Mouse (Mus musculus) forebrain, embryonic 12.5 days (tissue): ENCODE results near the gene Polr2f. TPM values are rescaled to one million over a fixed set of nuclear protein-coding genes. Genes with fewer than 3 reads are reported as not detected.

Source experiments
- ATAC-seq: fragments of 200-750 bp; cut with Nextera tagmentation; 2 replicates; pipeline ENCODE4 v1.8.0; 2017; ENCODE audit warnings: moderate TSS enrichment; ENCODE audit not compliant: low FRiP score
- H3K27ac ChIP-seq: fragments of 300-500 bp; sonication (generic); 2 replicates; pipeline ENCODE4 v1.5.1; 2016; ENCODE audit warnings: mild to moderate bottlenecking
- H3K27me3 ChIP-seq: fragments of 300-500 bp; sonication (generic); 2 replicates; pipeline ENCODE4 v1.6.1; 2016; ENCODE audit warnings: mild to moderate bottlenecking
- H3K36me3 ChIP-seq: fragments of 300-500 bp; sonication (generic); replicated peaks from 2 replicates; pipeline ENCODE4 v1.6.1; 2016; ENCODE audit warnings: mild to moderate bottlenecking
- H3K4me1 ChIP-seq: fragments of 300-500 bp; sonication (generic); 2 replicates; pipeline ENCODE4 v1.6.1; 2016
- H3K4me2 ChIP-seq: fragments of 300-500 bp; sonication (generic); 2 replicates; pipeline ENCODE4 v1.6.1; 2016; ENCODE audit warnings: mild to moderate bottlenecking, moderate library complexity
- H3K4me3 ChIP-seq: fragments of 300-500 bp; sonication (generic); replicated peaks from 2 replicates; pipeline ENCODE4 v1.5.1; 2016; ENCODE audit warnings: mild to moderate bottlenecking
- H3K9ac ChIP-seq: fragments of 300-500 bp; sonication (generic); 2 replicates; pipeline ENCODE4 v1.6.1; 2016; ENCODE audit warnings: mild to moderate bottlenecking
- H3K9me3 ChIP-seq: fragments of 300-500 bp; sonication (generic); 2 replicates; pipeline ENCODE4 v1.6.1; 2016
- WGBS: fragments of 180-500 bp; shearing (Covaris S2); methylation state at CpG from one replicate; pipeline ENCODE4 v1.1.7; 2016; 5-methylcytosine and 5-hydroxymethylcytosine counted together
- polyA plus RNA-seq: library from polyadenylated mRNA; unstranded; fragments of >200 nt; fragmentation: Nextera tagmentation; extraction: Ambion mirVana; gene quantifications from 2 replicates; pipeline ENCODE4 v1.2.1, GENCODE M21; 2016

The Polr2f gene
- polyA plus RNA-seq, 1 experiment from 2014 or later = 368 TPM

DNA sequence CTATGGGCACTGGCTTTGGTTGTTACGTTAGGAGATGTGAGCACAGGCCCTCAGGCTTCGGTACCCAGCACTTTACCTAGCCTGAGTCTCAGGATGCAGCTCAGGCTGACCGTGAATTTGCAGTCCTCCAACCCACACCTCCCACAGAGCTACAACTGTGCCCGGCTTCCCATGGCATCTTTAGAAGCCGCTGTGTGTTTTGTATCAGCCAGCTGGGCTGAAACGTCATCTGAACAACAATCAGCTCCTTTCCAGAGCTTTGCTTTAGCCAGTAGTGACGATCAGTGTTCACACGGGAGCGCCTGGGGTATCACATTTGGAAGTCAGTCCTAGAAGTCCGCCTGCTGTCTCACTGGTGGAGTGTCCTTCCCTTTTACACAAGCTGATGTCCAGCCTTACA is 37.5 kb upstream of the Polr2f start:
- ATAC-seq = no peak
- 77% methylated on average over 10 of the region's 10 CpGs for WGBS
- H3K27me3 ChIP-seq = no peaks in the 10 kb centered on the region; the same call in 1 of the 2 replicates
- no peak overlapping the region for H3K4me3 ChIP-seq
- H3K9ac ChIP-seq = no peak overlapping the region
- no peak overlapping the region for H3K27ac ChIP-seq
- H3K9me3 ChIP-seq = no peaks in the 10 kb centered on the region
- no peaks in the 10 kb centered on the region for H3K36me3 ChIP-seq
- H3K4me1 ChIP-seq = peaks cover 3% of the 10 kb centered on the region
- H3K4me2 ChIP-seq = no peak overlapping the region

DNA sequence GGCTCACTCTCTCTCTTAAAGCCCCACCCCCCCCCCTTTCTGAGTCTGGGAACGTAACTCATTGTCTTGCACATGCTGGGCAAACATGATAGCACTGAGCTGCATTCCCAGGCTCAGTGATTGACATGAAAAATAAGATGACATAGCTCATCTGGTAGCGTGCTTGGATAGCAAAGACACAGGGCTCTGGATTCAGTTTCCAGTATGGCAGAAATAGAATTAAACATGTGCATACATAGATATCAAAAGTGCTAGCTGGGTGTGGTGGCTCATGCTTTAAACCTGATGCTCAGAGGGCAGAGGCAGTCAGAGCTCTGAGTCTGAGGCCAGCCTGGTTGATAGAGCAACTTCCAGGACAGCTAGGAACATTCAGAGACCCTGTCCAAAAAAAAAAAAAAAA is 35.0 kb upstream of the Polr2f start:
- Histone ChIP-seq H3K4me2 (no peak overlapping the region), H3K4me1 (peaks cover 18% of the 10 kb centered on the region), H3K9ac (no peak overlapping the region), H3K9me3 (no peaks in the 10 kb centered on the region), H3K36me3 (no peaks in the 10 kb centered on the region), H3K4me3 (no peak overlapping the region), H3K27ac (no peak overlapping the region), H3K27me3 (peaks cover 8% of the 10 kb centered on the region; the same call in 1 of the 2 replicates)
- 63% methylated on average over 2 of the region's 2 CpGs for WGBS
- ATAC-seq = no peak

DNA sequence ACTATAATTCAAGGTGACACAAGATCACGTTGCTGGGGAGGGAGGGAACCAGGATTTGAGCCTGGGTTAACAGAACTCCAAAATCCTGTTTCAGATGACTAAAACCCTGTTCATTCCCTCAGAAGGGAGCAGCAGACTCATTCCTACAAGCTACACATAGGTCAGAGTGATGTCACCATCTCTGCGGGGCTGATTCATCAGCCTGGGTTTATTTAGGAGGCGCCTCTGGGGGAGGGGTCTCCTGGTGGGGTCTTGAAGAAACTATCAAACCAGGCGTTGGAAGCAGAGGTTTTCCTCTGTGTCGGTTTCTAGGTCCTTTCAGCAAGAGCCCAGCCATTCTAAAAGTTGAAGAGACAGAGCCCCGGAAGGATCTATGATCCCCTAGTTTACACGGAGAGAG is 32.8 kb upstream of the Polr2f start:
- H3K27ac ChIP-seq = peak overlapping the region; percentile 42; the same call in 1 of the 2 replicates
- peak overlapping the region; percentile 97 for H3K4me2 ChIP-seq

DNA sequence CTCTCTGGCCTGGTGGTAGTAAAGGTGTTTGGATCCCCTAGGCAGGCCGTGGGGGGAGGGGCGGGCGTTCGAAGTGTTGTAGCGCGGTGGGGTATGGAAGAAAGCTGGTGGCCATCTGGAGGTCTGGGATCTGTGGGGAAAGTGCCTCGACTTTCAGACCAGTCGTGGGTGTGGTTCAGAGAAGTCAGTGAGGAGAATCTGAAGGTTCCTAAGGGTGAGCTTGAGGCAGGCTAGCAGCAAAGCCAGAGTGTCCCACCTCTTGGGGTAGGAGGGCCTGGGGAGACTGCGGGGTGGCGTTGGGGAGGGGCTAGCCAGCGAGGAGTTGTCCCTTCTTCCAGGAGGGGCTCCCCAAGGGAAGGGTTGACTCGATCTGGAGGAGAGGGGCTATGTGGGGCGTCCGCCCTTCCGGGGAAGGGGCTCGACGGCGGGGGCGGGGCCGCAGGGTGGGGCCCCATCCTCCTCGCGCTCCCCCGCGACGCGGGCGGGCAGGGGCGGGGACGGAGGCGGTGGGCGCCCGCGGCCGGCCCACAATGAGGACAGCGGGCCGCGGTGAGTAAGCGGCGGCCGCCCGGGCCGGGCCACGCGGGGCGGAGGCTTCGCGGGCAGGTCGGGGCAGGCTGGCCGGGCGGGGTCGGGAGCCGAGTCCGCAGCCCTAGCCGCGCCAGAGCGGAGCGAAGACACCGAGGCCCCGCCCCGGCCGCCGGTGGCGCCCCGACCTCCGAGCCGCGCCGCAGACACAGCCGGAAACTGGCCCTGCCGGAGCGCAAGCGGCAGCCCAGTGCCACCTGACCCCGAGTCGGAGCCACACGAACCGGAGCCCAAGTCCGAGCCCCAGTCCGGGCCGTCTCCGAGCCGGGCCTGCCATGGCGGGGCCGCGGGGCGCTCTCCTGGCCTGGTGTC is 32.1 kb upstream of the Polr2f start, which contains the start of gene Micall1:
Gene Micall1, plus strand, starts transcription at position 478 of the 900 bp plus-strand sequence.
- peak within 1 kb of the TSS; percentile 70 for H3K27ac ChIP-seq

More for the DNA sequence above, 32.8 kb upstream of the Polr2f start:
- WGBS = 18% methylated on average over 7 of the region's 7 CpGs
- Histone ChIP-seq H3K9ac (peak overlapping the region; percentile 91; the same call in 1 of the 2 replicates), H3K27me3 (peaks cover 10% of the 10 kb centered on the region; the same call in 1 of the 2 replicates), H3K36me3 (peaks cover 5% of the 10 kb centered on the region; the same call in 1 of the 2 replicates), H3K4me3 (peak overlapping the region; percentile 90; the same call in 1 of the 2 replicates), H3K4me1 (peaks cover 28% of the 10 kb centered on the region), H3K9me3 (no peaks in the 10 kb centered on the region)
- no peak for ATAC-seq

DNA sequence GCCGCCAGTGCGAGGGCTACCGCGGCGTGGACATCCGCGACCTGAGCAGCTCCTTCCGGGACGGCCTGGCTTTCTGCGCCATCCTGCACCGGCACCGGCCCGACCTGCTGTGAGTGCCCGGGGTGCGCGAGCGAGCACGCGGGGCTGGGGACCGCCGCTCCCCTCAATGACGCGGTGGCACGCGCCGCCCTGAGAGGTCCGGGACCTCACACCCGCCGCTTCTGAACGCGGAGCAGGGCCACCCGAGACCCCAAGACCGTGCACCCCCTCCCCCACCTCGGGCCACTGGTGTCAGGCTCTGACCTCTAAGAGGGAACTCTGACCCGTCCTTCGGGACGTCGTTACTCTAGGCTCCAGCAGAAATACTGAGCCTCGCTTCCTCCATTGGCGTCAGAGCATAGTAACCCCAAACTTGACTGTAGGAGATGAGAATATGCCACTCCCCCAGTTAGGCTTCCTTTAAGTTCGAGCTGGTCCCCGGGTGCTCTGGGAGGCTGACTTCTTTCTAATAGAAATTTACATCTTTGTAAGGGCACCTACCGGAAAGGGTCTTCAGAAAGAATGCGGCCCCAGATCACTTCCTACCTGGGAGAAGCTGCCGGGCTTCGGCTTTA is 31.4 kb upstream of the Polr2f start:
- peaks cover 5% of the 10 kb centered on the region; the same call in 1 of the 2 replicates for H3K36me3 ChIP-seq
- H3K27ac ChIP-seq = peak overlapping the region; percentile 70
- H3K4me2 ChIP-seq = peak overlapping the region; percentile 97
- WGBS = under 1% methylated on average over 46 of the region's 46 CpGs
- peak overlapping the region; percentile 90 for H3K4me3 ChIP-seq
- H3K9ac ChIP-seq = peak overlapping the region; percentile 91
- peaks cover 28% of the 10 kb centered on the region for H3K4me1 ChIP-seq
- no peak; the same call in 1 of the 2 replicates for ATAC-seq
- peaks cover 10% of the 10 kb centered on the region; the same call in 1 of the 2 replicates for H3K27me3 ChIP-seq
- H3K9me3 ChIP-seq = no peaks in the 10 kb centered on the region

More for the DNA sequence above, 32.1 kb upstream of the Polr2f start, which contains the start of gene Micall1:
- WGBS = under 1% methylated on average over 68 of the region's 85 CpGs
- peak within 1 kb of the TSS; percentile 91 for H3K9ac ChIP-seq
- H3K4me1 ChIP-seq = peaks cover 28% of the 10 kb centered on the region
- H3K27me3 ChIP-seq = peaks cover 10% of the 10 kb centered on the region; the same call in 1 of the 2 replicates
- H3K4me2 ChIP-seq = peak within 1 kb of the TSS; percentile 97
- peak; percentile 79 for ATAC-seq
- H3K4me3 ChIP-seq = peak within 1 kb of the TSS; percentile 90
- H3K9me3 ChIP-seq = no peaks in the 10 kb centered on the region
- H3K36me3 ChIP-seq = peaks cover 5% of the 10 kb centered on the region; the same call in 1 of the 2 replicates

DNA sequence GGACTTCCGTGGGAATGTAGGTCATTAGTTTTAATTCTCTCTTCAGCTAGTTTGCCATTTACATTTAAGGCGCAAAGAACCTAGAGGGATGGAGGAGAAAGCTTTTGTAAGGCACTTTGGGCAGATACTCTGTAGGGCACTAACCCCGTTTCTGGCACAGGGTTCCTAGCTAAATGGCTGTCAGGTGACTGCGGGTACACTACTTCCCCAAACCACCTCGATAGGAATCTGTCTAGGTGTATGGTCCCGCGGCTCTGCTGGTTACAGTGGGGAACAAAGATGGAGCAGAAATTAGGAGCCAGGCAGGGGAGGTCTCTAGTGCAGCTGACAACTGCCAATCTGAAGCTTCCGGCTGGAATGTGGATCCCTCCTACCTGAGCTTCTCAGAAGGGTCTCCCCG is 30.8 kb upstream of the Polr2f start:
- H3K4me1 ChIP-seq = peaks cover 28% of the 10 kb centered on the region
- peaks cover 10% of the 10 kb centered on the region for H3K36me3 ChIP-seq
- peak overlapping the region; percentile 97 for H3K4me2 ChIP-seq
- 18% methylated on average over 9 of the region's 9 CpGs for WGBS
- H3K4me3 ChIP-seq = peak overlapping the region; percentile 90
- H3K27me3 ChIP-seq = peaks cover 10% of the 10 kb centered on the region; the same call in 1 of the 2 replicates
- no peaks in the 10 kb centered on the region for H3K9me3 ChIP-seq
- no peak for ATAC-seq
- H3K9ac ChIP-seq = peak overlapping the region; percentile 91; the same call in 1 of the 2 replicates
- H3K27ac ChIP-seq = no peak overlapping the region

DNA sequence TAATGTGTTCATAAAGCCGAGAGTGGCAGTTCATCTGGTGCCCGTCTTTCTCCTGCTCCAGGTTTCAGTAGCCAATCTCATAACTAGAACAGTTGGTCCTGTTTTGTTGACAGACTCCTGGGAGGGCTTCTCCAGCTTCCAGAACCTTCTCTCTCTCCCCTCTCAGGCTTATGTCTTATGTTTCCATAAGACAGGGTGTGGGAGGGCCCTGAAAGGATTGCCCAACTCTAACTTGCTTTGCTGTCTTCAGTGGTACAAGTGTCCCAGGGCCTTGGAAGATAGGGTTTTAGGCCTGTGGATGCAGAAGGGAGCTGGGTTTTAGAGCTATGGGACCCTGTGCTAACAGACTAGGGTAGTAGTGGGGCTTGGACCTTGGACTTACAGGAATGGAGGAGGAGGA is 30.3 kb upstream of the Polr2f start:
- no peak for ATAC-seq
- WGBS = 85% methylated on average over 2 of the region's 2 CpGs
- no peak overlapping the region for H3K9ac ChIP-seq
- peaks cover 15% of the 10 kb centered on the region for H3K36me3 ChIP-seq
- no peak overlapping the region for H3K27ac ChIP-seq
- peaks cover 10% of the 10 kb centered on the region; the same call in 1 of the 2 replicates for H3K27me3 ChIP-seq
- H3K9me3 ChIP-seq = no peaks in the 10 kb centered on the region
- H3K4me1 ChIP-seq = peaks cover 28% of the 10 kb centered on the region
- H3K4me3 ChIP-seq = no peak overlapping the region
- H3K4me2 ChIP-seq = peak overlapping the region; percentile 21

DNA sequence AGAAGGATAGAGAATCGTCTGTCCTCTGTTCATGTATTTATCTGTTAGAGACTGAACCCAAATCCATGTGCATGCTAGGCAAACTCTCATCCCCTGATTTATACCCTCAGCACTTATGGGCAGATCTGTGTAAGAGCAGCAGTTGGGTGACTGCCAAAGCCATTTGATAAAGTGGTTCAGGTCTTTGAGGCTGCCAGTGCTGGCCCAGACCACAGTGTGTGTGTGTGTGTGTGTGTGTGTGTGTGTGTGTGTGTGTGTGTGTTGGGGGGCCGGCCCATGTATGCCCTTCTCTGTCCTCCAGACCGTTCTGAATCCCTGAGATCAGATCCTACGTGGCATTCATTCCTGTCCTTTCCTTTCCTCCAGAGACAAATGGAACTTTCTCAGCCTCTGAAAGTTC is 29.0 kb upstream of the Polr2f start:
- no peak for ATAC-seq
- Histone ChIP-seq H3K4me2 (no peak overlapping the region), H3K36me3 (peaks cover 15% of the 10 kb centered on the region), H3K27ac (no peak overlapping the region), H3K4me3 (no peak overlapping the region), H3K27me3 (peaks cover 10% of the 10 kb centered on the region; the same call in 1 of the 2 replicates), H3K9me3 (no peaks in the 10 kb centered on the region), H3K9ac (no peak overlapping the region), H3K4me1 (peaks cover 28% of the 10 kb centered on the region)
- WGBS = 80% methylated on average over 3 of the region's 4 CpGs

DNA sequence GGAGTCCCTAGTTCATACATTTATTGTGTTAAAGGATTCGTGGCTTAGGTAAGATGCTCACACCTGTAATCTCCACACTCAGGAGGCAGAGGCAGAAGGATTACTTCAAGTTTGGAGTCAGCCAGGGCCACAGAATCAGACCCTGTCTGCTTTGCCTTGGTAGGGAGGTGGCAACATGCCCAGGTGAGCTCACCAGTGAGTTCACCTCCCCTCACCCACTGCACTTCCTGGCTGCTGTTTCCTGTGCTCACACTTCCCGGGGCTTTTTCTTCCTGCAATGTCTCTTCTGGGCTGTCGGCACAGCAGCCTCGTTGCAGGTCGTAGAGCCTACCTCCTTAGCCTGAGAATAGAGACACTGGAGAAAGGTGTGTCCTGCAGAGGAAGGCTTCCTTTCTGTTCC is 25.5 kb upstream of the Polr2f start:
- Histone ChIP-seq H3K4me1 (peaks cover 15% of the 10 kb centered on the region), H3K4me2 (no peak overlapping the region), H3K9ac (no peak overlapping the region), H3K27me3 (peaks cover 5% of the 10 kb centered on the region; the same call in 1 of the 2 replicates), H3K9me3 (no peaks in the 10 kb centered on the region), H3K27ac (no peak overlapping the region), H3K36me3 (peaks cover 34% of the 10 kb centered on the region), H3K4me3 (no peak overlapping the region)
- no peak for ATAC-seq
- WGBS = 70% methylated on average over 5 of the region's 5 CpGs

DNA sequence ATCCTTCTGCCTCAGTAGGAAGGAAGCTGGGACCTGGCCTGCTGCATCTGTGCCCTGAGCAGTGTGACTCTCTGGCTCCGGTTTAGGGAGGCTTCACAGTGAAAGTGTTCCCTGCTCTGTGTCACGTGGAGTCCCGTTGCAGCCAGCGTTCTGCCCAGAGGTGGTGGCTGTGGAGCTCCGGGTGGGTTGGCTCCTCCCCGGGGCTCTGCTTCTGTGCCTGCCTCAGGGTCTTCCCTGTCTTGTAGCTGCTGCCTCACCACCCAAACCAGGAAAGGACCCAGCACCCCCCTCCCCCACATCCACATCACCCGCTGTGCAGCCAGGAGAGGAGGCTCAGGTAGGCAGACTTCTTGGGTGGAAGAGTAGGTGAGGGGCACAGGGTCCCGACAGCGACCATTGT is 21.3 kb upstream of the Polr2f start:
- peaks cover 47% of the 10 kb centered on the region for H3K36me3 ChIP-seq

DNA sequence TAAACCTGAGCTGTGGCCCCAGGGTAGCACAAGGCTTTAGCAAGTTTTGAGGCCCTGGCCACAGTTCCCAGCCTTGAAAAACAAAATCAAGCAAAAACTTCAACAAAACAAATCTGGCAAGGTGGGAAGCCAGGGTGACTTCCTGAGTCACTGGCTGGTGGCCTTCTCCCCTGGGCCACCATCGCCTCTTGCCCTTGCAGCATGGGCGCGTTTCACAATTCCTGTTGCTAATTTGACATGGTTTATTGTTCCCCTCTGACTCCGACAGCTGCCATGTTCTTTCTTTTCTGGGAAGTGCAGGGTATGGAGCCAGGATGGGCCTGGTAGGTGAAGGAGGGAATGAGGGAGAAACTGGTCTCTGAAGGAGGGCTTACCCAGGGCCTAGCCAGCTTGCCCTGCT is 18.7 kb upstream of the Polr2f start:
- 86% methylated on average over 4 of the region's 4 CpGs for WGBS

More for the DNA sequence above, 21.3 kb upstream of the Polr2f start:
- no peak overlapping the region for H3K9ac ChIP-seq
- no peak overlapping the region for H3K27ac ChIP-seq
- H3K9me3 ChIP-seq = no peaks in the 10 kb centered on the region
- H3K4me1 ChIP-seq = no peaks in the 10 kb centered on the region
- H3K27me3 ChIP-seq = no peaks in the 10 kb centered on the region
- ATAC-seq = no peak
- H3K4me2 ChIP-seq = no peak overlapping the region
- no peak overlapping the region for H3K4me3 ChIP-seq
- 90% methylated on average over 9 of the region's 9 CpGs for WGBS

DNA sequence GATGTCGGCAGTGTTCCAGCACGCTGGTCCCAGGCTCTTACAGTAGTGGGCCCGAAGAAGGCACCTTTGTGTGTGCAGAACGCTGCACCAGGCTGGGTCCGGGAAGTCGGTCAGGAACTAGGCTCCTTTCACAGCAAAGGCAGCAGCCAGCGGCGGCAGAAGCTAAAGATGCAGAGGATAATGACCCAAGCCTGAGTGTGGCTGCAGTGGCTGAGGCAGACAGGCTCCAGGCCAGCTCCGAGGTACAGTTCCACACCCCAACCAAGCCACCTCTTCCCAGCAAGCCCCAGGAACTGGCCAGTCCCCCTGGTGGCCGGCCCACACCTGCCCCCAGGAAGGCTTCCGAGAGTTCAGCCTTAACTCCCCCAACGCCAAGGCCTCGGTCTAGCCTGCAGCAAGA is 18.3 kb upstream of the Polr2f start:
- Histone ChIP-seq H3K36me3 (peaks cover 53% of the 10 kb centered on the region), H3K4me3 (no peak overlapping the region), H3K27me3 (no peaks in the 10 kb centered on the region), H3K27ac (no peak overlapping the region), H3K4me1 (no peaks in the 10 kb centered on the region), H3K9me3 (no peaks in the 10 kb centered on the region), H3K4me2 (no peak overlapping the region), H3K9ac (no peak overlapping the region)
- no peak for ATAC-seq
- 89% methylated on average over 13 of the region's 13 CpGs for WGBS

More for the DNA sequence above, 18.7 kb upstream of the Polr2f start:
- Histone ChIP-seq H3K27ac (no peak overlapping the region), H3K4me1 (no peaks in the 10 kb centered on the region), H3K9me3 (no peaks in the 10 kb centered on the region), H3K4me2 (no peak overlapping the region), H3K4me3 (no peak overlapping the region), H3K27me3 (no peaks in the 10 kb centered on the region), H3K9ac (no peak overlapping the region), H3K36me3 (peaks cover 53% of the 10 kb centered on the region)
- no peak for ATAC-seq
